Mouse (Mus musculus): ENCODE measurements at regions not wholly inside any gene's neighbourhood (a gene's known extent, or its start where the extent isn't known, plus 50 kb on each side); places are given as distances from the start of the nearest gene placed in this dataset.

DNA sequence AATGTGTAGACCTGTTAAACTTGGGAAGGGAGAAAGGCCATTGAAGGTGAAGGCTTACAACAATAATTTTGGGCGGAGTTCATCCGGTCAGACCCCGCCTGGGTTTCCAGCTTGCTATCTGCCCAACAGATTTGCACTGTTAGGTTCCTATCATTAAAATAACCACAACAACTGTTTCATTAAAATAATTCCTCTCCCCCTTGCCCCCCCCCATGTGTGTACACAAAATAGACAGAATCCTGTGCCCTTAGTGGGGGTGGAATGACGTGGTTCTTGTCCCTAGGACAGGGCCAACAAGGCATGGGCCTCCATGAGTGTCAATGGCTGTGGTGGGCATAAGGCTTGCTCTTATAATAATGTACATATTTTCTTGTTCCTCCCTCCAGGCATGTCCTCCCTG, 65.6 kb upstream of the Ccn6 start:
- no peaks in the 10 kb centered on the region for H3K4me1 ChIP-seq (ENCODE audit: insufficient read depth)
- H3K27me3 ChIP-seq (ENCODE audit: insufficient read depth, low read length): no peaks in the 10 kb centered on the region
- H3K36me3 ChIP-seq (replicated peaks; ENCODE audit: insufficient read depth, low read length): no peaks in the 10 kb centered on the region
- no peak overlapping the region for H3K27ac ChIP-seq (ENCODE audit: low read depth)
- ATAC-seq (no peak), DNase-seq (no peak)
- H3K9ac ChIP-seq (replicated peaks): no peak overlapping the region
- no peaks in the 10 kb centered on the region for H3K9me3 ChIP-seq (ENCODE audit: low read length)
- no peak overlapping the region for H3K4me2 ChIP-seq (ENCODE audit: low read depth, low read length)
- no peak overlapping the region for H3K4me3 ChIP-seq (ENCODE audit: low read depth, low read length)
- TF ChIP-seq EP300 (IDR thresholded peaks at IDR 0.05; ENCODE audit: low read depth) (no peak), CTCF (IDR thresholded peaks at IDR 0.05; ENCODE audit: low read depth) (no peak)
- WGBS (ENCODE audit: insufficient replicate concordance): 71% methylated on average over 4 of the region's 4 CpGs

DNA sequence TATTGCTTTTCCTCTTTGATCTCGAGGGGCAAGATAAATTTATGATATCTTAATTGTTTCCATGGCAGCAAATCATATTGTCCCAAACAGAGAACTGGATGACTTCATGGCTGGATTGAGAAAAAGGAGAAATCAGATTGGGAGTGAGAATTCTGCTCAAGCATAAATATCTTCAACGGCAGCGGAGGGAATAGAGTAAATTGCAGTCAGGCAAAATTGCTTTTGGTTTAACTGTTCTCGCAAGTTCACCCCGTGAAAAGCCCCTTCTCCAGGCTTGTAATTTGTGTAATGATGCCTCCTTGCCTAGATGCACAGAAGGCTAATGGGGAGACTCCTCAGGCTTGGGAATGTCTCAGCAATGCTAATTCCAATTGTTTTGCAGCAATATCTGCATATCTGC, 64.4 kb upstream of the Ccn6 start:
- no peak for TF ChIP-seq EP300 (IDR thresholded peaks at IDR 0.05; ENCODE audit: low read depth)

DNA sequence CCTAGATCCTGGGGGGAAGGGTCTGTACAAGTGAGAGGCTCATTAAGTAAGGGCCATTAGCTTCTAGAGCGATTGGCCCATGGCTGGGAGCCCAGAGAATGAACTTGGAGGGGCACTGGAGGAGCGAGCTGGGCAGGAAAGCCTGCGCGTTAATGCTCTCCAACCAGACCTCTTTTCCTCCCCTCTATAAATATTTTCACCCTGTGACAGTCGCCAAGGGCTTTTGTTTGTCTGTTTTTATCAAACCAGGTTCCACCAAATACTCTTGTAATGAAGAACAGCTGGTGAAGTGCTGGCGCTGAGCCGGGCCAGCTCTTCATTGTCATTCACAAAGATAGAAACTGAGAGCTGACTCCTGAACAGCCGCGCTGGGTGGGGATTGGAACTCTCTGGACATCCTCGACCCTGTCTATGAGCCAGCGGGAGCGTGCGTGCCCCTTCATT, 63.9 kb upstream of the Ccn6 start:
- Histone ChIP-seq H3K4me2 (ENCODE audit: low read depth, low read length) (no peak overlapping the region; the same call in 1 of the 2 replicates), H3K9me3 (ENCODE audit: low read length) (no peaks in the 10 kb centered on the region), H3K27me3 (ENCODE audit: insufficient read depth, low read length) (no peaks in the 10 kb centered on the region), H3K27ac (ENCODE audit: low read depth) (no peak overlapping the region), H3K4me3 (ENCODE audit: low read depth, low read length) (no peak overlapping the region), H3K9ac (replicated peaks) (no peak overlapping the region), H3K4me1 (ENCODE audit: insufficient read depth) (no peaks in the 10 kb centered on the region), H3K36me3 (replicated peaks; ENCODE audit: insufficient read depth, low read length) (no peaks in the 10 kb centered on the region)
- WGBS (ENCODE audit: insufficient replicate concordance): 49% methylated on average over 13 of the region's 13 CpGs
- DNase-seq: no peak
- no peak for TF ChIP-seq CTCF (IDR thresholded peaks at IDR 0.05; ENCODE audit: low read depth)
- no peak for TF ChIP-seq EP300 (IDR thresholded peaks at IDR 0.05; ENCODE audit: low read depth)
- ATAC-seq: no peak

More for the DNA sequence above, 64.4 kb upstream of the Ccn6 start:
- WGBS (ENCODE audit: insufficient replicate concordance): 67% methylated on average over 5 of the region's 5 CpGs
- Histone ChIP-seq H3K4me3 (ENCODE audit: low read depth, low read length) (no peak overlapping the region), H3K4me1 (ENCODE audit: insufficient read depth) (no peaks in the 10 kb centered on the region), H3K27me3 (ENCODE audit: insufficient read depth, low read length) (no peaks in the 10 kb centered on the region), H3K4me2 (ENCODE audit: low read depth, low read length) (no peak overlapping the region; the same call in 1 of the 2 replicates), H3K9me3 (ENCODE audit: low read length) (no peaks in the 10 kb centered on the region), H3K36me3 (replicated peaks; ENCODE audit: insufficient read depth, low read length) (no peaks in the 10 kb centered on the region), H3K9ac (replicated peaks) (no peak overlapping the region), H3K27ac (ENCODE audit: low read depth) (no peak overlapping the region)
- ATAC-seq: no peak
- DNase-seq: no peak

DNA sequence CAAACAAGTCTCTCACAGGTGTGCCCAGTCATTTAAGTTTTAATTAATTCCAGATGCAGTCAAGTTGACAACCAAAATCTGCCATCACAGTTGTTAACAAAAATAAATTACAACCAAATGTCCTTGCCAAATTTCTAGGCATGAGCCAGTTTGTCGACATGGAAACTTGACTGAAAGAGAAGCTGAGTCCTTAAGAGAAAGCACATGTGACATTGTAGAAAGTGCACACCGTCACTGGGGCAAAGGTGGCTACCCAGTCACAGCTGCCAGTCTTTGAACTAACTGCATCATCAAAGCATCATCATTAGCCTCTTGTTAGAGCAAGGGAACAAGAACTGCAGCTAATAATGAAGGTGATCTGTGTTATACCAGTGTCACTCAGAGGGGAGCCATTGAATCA, 62.9 kb upstream of the Ccn6 start:
- no peak overlapping the region for H3K9ac ChIP-seq (replicated peaks)
- no peaks in the 10 kb centered on the region for H3K4me1 ChIP-seq (ENCODE audit: insufficient read depth)
- H3K9me3 ChIP-seq (ENCODE audit: low read length): no peaks in the 10 kb centered on the region
- WGBS (ENCODE audit: insufficient replicate concordance): 63% methylated on average over 2 of the region's 2 CpGs
- ATAC-seq (no peak), DNase-seq (no peak)
- H3K36me3 ChIP-seq (replicated peaks; ENCODE audit: insufficient read depth, low read length): no peaks in the 10 kb centered on the region
- H3K4me3 ChIP-seq (ENCODE audit: low read depth, low read length): no peak overlapping the region
- no peak for TF ChIP-seq EP300 (IDR thresholded peaks at IDR 0.05; ENCODE audit: low read depth)
- no peak for TF ChIP-seq CTCF (IDR thresholded peaks at IDR 0.05; ENCODE audit: low read depth)
- H3K4me2 ChIP-seq (ENCODE audit: low read depth, low read length): no peak overlapping the region
- no peak overlapping the region for H3K27ac ChIP-seq (ENCODE audit: low read depth)
- H3K27me3 ChIP-seq (ENCODE audit: insufficient read depth, low read length): no peaks in the 10 kb centered on the region

DNA sequence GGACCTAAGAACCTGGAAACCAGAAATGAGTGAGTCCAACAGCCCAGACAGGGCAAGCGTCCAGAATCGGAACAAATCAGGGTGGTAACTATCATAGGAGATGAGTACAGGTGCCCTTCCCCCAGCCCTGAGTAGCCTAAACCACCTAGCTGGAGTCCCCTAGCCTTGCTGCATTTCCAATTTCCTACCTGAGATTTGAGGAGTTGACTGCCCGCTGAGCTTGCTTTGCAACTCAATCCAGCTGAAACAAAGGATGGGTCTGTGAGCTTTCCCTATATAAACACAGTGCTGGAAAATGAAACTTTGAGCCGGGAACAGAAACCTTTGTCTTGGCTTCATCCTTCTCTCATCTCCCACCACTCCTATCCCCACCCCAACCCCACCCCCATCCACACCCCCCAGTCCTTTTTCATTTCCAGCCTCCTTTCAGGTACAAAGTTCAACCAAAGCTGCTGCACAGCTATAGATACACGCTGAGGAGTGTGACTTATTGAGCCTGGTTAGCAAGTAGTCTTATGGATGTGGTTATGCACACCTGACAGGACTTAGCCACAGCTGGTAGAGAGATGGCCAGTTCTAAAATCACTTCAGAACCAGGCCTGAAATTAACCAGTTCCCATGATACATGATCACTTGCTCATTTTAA, 61.0 kb upstream of the Ccn6 start:
- ATAC-seq (no peak), DNase-seq (no peak)
- no peak for TF ChIP-seq EP300 (IDR thresholded peaks at IDR 0.05; ENCODE audit: low read depth)
- TF ChIP-seq CTCF (IDR thresholded peaks at IDR 0.05; ENCODE audit: low read depth): no peak
- no peaks in the 10 kb centered on the region for H3K4me1 ChIP-seq (ENCODE audit: insufficient read depth)
- no peaks in the 10 kb centered on the region for H3K27me3 ChIP-seq (ENCODE audit: insufficient read depth, low read length)
- H3K9me3 ChIP-seq (ENCODE audit: low read length): no peaks in the 10 kb centered on the region
- H3K4me2 ChIP-seq (ENCODE audit: low read depth, low read length): no peak overlapping the region
- H3K36me3 ChIP-seq (replicated peaks; ENCODE audit: insufficient read depth, low read length): no peaks in the 10 kb centered on the region
- H3K27ac ChIP-seq (ENCODE audit: low read depth): no peak overlapping the region
- H3K9ac ChIP-seq (replicated peaks): no peak overlapping the region
- H3K4me3 ChIP-seq (ENCODE audit: low read depth, low read length): no peak overlapping the region
- WGBS (ENCODE audit: insufficient replicate concordance): 52% methylated on average over 5 of the region's 5 CpGs

DNA sequence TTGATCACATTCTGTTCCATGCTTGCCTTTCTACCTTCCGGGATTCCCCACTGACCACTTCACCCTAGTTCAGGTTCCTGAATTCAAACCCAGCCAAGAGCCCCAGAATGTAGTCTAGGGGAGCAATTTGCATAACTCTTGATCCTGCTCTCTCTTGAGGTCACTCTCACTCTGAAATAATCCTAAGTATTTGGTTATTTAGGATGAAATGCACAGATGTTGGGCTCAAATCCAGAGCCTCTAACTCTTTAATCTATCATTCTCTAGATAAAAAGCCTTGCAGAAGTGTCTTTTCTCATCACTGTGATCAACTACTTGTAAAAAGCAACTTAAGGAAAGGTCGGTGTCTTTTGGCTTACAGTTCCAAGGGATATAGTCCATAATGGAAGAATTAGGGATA, 57.4 kb upstream of the Ccn6 start:
- Histone ChIP-seq H3K36me3 (replicated peaks; ENCODE audit: insufficient read depth, low read length) (no peaks in the 10 kb centered on the region), H3K4me2 (ENCODE audit: low read depth, low read length) (no peak overlapping the region), H3K9me3 (ENCODE audit: low read length) (0 out of 2 replicates have a peak, but pooled peaks cover 3% of the 10 kb centered on the region), H3K4me3 (ENCODE audit: low read depth, low read length) (no peak overlapping the region), H3K27ac (ENCODE audit: low read depth) (no peak overlapping the region), H3K9ac (replicated peaks) (no peak overlapping the region), H3K4me1 (ENCODE audit: insufficient read depth) (no peaks in the 10 kb centered on the region), H3K27me3 (ENCODE audit: insufficient read depth, low read length) (no peaks in the 10 kb centered on the region)
- WGBS (ENCODE audit: insufficient replicate concordance): 82% methylated on average over 2 of the region's 2 CpGs
- TF ChIP-seq EP300 (IDR thresholded peaks at IDR 0.05; ENCODE audit: low read depth) (no peak), CTCF (IDR thresholded peaks at IDR 0.05; ENCODE audit: low read depth) (no peak)
- DNase-seq (no peak), ATAC-seq (no peak)
